Mouse (Mus musculus) spleen, adult 2 months (tissue): ENCODE results near the gene Cntn4. TPM values are rescaled to one million over a fixed set of nuclear protein-coding genes. Genes with fewer than 3 reads are reported as not detected.

Experiments used
- DNase-seq, 2 experiments: peaks; one replicate each; pipeline versions ENCODE4 v3.0.0 to v3.0.0-alpha.2; 2012 to 2021; ENCODE audit warnings: low spot score in 2 of 2, low read depth in 1 of 2
- H3K27ac ChIP-seq: fragments of 200-500 bp; 2 replicates; pipeline ENCODE4 v1.5.1; 2012; ENCODE audit warnings: low read length, inconsistent platforms; ENCODE audit not compliant: insufficient read depth
- H3K27me3 ChIP-seq: fragments of 200-500 bp; 2 replicates; pipeline ENCODE4 v1.6.1; 2012; ENCODE audit warnings: mild to moderate bottlenecking, moderate library complexity, low read length, inconsistent platforms; ENCODE audit not compliant: control insufficient read depth, insufficient read depth
- H3K36me3 ChIP-seq: fragments of 200-500 bp; 2 replicates; pipeline ENCODE4 v1.6.1; 2012; ENCODE audit warnings: mild to moderate bottlenecking, low read length, inconsistent platforms; ENCODE audit not compliant: control insufficient read depth, insufficient read depth
- H3K4me1 ChIP-seq: fragments of 200-500 bp; 2 replicates; pipeline ENCODE4 v1.6.1; 2011; ENCODE audit warnings: inconsistent platforms; ENCODE audit not compliant: control insufficient read depth, insufficient read depth, insufficient read length
- H3K4me3 ChIP-seq: fragments of 200-500 bp; 2 replicates; pipeline ENCODE4 v1.5.1; 2011; ENCODE audit warnings: mild to moderate bottlenecking, inconsistent platforms; ENCODE audit not compliant: insufficient read depth, insufficient read length; ENCODE audit errors: extremely low read depth
- CTCF ChIP-seq: fragments of 200-500 bp; IDR thresholded peaks from 2 replicates; pipeline ENCODE4 v1.5.1; 2011; ENCODE audit warnings: mild to moderate bottlenecking, inconsistent platforms; ENCODE audit not compliant: insufficient read depth, insufficient read length, insufficient replicate concordance; ENCODE audit errors: extremely low read depth
- POLR2A ChIP-seq: fragments of 200-500 bp; IDR thresholded peaks from 2 replicates; pipeline ENCODE4 v1.6.1; 2011; ENCODE audit warnings: low read depth, low read length, inconsistent platforms
- WGBS: fragments of 180-500 bp; shearing (Covaris S2); methylation state at CpG from one replicate; pipeline ENCODE4 v1.1.7; 2018; 5-methylcytosine and 5-hydroxymethylcytosine counted together
- polyA plus RNA-seq: library from polyadenylated mRNA; depleted of rRNA; stranded (reverse); fragments of >200 nt; gene quantifications from 2 replicates; pipeline ENCODE4 v1.2.3, GENCODE M21; 2012

Cntn4 gene
- polyA plus RNA-seq, 1 experiment = not detected

- H3K27me3 ChIP-seq = no peaks in the 10 kb centered on the region
- H3K36me3 ChIP-seq = no peaks in the 10 kb centered on the region
- H3K4me3 ChIP-seq = peak overlapping the region; percentile 55
- 30% methylated on average over 4 of the region's 4 CpGs for whole genome bisulfite sequencing
- TF ChIP-seq CTCF = no peak
- TF ChIP-seq POLR2A = no peak
- no peak for DNase-seq
- H3K4me1 ChIP-seq = peaks cover 15% of the 10 kb centered on the region
- peak overlapping the region; percentile 77 for H3K27ac ChIP-seq
These were observed 1048.2 kb downstream of the Cntn4 start for GRCm38 (mm10) chr6:106725642-106726041.

GRCm38 (mm10) chr6:106726078-106726477 lies 1048.6 kb downstream of the Cntn4 start:
- peak overlapping the region; percentile 77 for H3K27ac ChIP-seq
- DNase-seq = no peak
- WGBS = 12% methylated on average over 6 of the region's 6 CpGs
- peak overlapping the region; percentile 55 for H3K4me3 ChIP-seq
- no peaks in the 10 kb centered on the region for H3K27me3 ChIP-seq
- H3K36me3 ChIP-seq = no peaks in the 10 kb centered on the region
- H3K4me1 ChIP-seq = peaks cover 15% of the 10 kb centered on the region
- TF ChIP-seq POLR2A = no peak
- TF ChIP-seq CTCF = no peak

GRCm38 (mm10) chr6:106727703-106728102 lies 1050.2 kb downstream of the Cntn4 start:
- Histone ChIP-seq H3K27me3 (no peaks in the 10 kb centered on the region), H3K36me3 (no peaks in the 10 kb centered on the region), H3K27ac (no peak overlapping the region), H3K4me1 (peaks cover 15% of the 10 kb centered on the region), H3K4me3 (no peak overlapping the region)
- WGBS = 13% methylated on average over 1 of the region's 1 CpGs
- DNase-seq = no peak
- TF ChIP-seq CTCF = no peak
- TF ChIP-seq POLR2A = no peak

DNA sequence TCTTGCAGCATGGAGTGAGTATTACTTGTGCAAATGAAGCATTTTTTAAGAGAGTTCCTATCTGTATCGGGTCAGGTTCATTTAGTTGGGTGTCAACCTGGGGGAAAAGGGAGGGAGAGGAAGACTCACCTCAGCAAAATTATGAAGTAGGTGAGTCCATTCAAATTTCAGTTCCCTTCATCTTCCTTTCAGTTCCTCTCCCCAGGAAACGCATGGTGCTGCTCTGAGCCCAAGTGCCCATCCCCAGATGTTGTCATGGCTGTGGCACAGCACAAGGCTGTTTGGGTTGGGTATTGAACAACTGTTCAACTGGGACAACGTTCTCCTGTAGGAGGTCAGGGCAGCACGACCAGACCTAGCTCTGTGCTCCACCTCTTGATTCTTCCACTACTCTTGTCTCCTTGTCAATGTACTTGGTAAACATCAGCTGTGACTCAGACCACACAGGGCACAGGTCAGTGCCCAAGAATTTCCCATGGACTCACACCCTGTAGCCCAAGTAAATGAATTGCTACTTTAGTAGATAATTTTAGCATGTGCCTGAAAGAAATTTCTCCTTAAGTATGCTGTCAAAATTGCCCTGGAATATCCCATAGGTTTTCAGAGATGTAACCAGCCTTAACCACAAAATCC lies 1052.3 kb downstream of the Cntn4 start:
- TF ChIP-seq CTCF (no peak), POLR2A (no peak)
- no peak overlapping the region for H3K4me3 ChIP-seq
- no peaks in the 10 kb centered on the region for H3K27me3 ChIP-seq
- DNase-seq = peak in 1 of 2 experiments; percentile 23
- WGBS = 38% methylated on average over 4 of the region's 4 CpGs
- peak overlapping the region; percentile 55; the same call in 1 of the 2 replicates for H3K27ac ChIP-seq
- peaks cover 15% of the 10 kb centered on the region for H3K4me1 ChIP-seq
- H3K36me3 ChIP-seq = no peaks in the 10 kb centered on the region

DNA sequence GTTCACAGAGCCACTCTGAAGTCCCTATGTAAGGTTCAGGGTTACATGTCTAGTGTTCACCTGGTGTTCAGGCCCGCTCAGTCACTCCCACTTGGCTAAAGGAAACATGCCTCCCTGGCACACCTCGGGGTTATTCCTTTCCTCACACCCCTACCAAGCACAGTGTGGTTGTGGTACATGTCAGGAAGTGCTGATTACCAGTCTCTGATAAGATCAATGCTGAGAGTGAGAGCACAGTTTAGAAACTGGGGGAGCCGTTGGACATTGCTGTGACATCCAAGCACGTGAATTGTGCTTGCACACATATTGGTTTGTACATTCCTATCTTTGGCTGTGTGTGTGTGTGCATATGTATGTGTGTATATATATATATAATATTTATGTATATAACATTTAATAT lies 1055.1 kb downstream of the Cntn4 start:
- no peaks in the 10 kb centered on the region for H3K27me3 ChIP-seq
- no peak overlapping the region for H3K27ac ChIP-seq
- H3K4me1 ChIP-seq = peaks cover 8% of the 10 kb centered on the region
- TF ChIP-seq POLR2A (no peak), CTCF (no peak)
- H3K4me3 ChIP-seq = no peak overlapping the region
- WGBS = 41% methylated on average over 4 of the region's 4 CpGs
- H3K36me3 ChIP-seq = no peaks in the 10 kb centered on the region
- DNase-seq = no peak

DNA sequence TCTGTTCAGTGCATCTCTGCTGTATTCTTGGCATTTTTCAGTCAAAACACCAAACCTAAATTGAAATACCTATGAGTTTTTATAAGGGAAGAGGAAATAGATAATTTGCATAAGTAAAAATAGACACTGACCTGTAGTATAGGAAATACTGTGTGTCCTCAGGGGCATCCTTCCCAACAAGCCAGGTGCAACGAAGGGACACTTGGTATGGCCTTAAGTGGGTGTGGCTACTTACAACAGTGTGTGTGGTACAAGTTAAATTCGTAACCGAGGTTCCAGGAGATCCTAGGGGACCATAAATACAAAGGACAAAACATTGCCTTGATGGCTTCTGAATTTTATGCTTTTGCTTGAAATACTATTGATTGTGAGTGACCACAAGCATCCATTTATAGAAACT lies 1060.8 kb downstream of the Cntn4 start:
- peaks cover 3% of the 10 kb centered on the region for H3K4me1 ChIP-seq
- peak overlapping the region; percentile 88 for H3K27ac ChIP-seq
- WGBS = 38% methylated on average over 3 of the region's 3 CpGs
- H3K36me3 ChIP-seq = no peaks in the 10 kb centered on the region
- no peaks in the 10 kb centered on the region for H3K27me3 ChIP-seq
- TF ChIP-seq CTCF (no peak), POLR2A (no peak)
- DNase-seq = peak in 1 of 2 experiments; percentile 24
- no peak overlapping the region for H3K4me3 ChIP-seq

DNA sequence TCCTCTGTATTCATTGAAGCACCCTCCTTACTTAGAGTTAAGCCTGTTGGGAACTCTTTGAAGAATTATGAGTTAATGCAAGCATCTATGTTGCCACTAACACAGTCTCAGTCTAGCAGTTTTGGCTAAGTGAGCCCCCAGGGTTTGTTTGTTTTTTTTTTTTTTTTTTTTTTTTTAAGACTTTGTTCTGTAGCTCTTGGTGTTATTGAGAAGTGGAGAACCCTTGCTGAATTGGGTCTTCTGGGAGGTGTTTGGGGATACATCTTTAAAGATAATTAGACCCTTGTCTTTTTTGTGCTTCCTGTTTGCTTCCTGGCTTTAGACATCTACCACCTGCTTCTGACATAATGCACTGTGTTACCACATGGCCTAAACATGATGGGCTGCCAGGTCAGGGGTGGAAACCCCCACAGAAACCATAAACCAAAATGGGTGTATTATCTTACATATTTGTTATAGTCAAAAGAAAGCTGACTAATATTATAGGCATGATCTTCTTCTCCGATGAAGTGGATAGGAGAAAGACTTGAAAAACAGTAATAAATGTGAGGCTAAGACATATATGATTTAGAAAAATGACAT lies 1062.9 kb downstream of the Cntn4 start:
- H3K36me3 ChIP-seq = no peaks in the 10 kb centered on the region

More for the DNA sequence above, 1062.9 kb downstream of the Cntn4 start:
- Histone ChIP-seq H3K27ac (no peak overlapping the region), H3K27me3 (no peaks in the 10 kb centered on the region), H3K4me1 (peaks cover 6% of the 10 kb centered on the region), H3K4me3 (no peak overlapping the region)
- WGBS = 84% methylated on average over 1 of the region's 1 CpGs
- DNase-seq = no peak
- TF ChIP-seq POLR2A (no peak), CTCF (no peak)
